8 mouse cellular contexts compared by ENCODE assay signal in genomic region chr12:84589825-84590761, GRCm38 (mm10). TPM values are rescaled to one million over a fixed set of nuclear protein-coding genes. Genes with fewer than 3 reads are reported as not detected.
DNase-seq lines count a peak whose midpoint lies in the region; ATAC-seq lines count a peak whose summit lies in the region.

No protein-coding gene starts in this region.

- peak; percentile 89 for DNase-seq in R1 (ENCODE audit: low read depth, low spot score)
- peak; percentile 99 for DNase-seq in cerebellum, postnatal 25 days
- DNase-seq in frontal cortex, postnatal 36 days (ENCODE audit: low spot score in 2 of 2), result peak; percentile 96 to 97
- DNase-seq in left cerebral cortex, adult 11 months (ENCODE audit: low spot score), result peak; percentile 93
- DNase-seq in lung, postnatal 4 days, result peak; percentile 85 to 93
- DNase-seq in retina, postnatal 7 days (ENCODE audit: low read depth, low spot score), result peak; percentile 90
- peak; percentile 88 for DNase-seq in urinary bladder, adult 2 months (ENCODE audit: low spot score)

- no peaks in the 10 kb centered on the region for H3K36me3 ChIP-seq in hindbrain, embryonic 15.5 days

- under 1% methylated on average over 54 of the region's 54 CpGs for WGBS in hindbrain, embryonic 15.5 days

- no peaks in the 10 kb centered on the region for H3K9me3 ChIP-seq in hindbrain, embryonic 15.5 days

- peaks cover 4% of the 10 kb centered on the region for H3K4me1 ChIP-seq in hindbrain, embryonic 15.5 days (replicated peaks)

- H3K27ac ChIP-seq in hindbrain, embryonic 15.5 days (replicated peaks), result peak overlapping the region; percentile 62

- peak overlapping the region; percentile 54 for H3K9ac ChIP-seq in hindbrain, embryonic 15.5 days

- peak overlapping the region; percentile 95 for H3K4me2 ChIP-seq in hindbrain, embryonic 15.5 days

- ATAC-seq in hindbrain, embryonic 15.5 days (ENCODE audit: low FRiP score, low read depth), result peak; percentile 64

- no peaks in the 10 kb centered on the region; the same call in 1 of the 2 replicates for H3K27me3 ChIP-seq in hindbrain, embryonic 15.5 days

- peak overlapping the region; percentile 51 for H3K4me3 ChIP-seq in hindbrain, embryonic 15.5 days

RNA-seq across cellular contexts. Expression of gene Vsx2, which starts 20.5 kb away (rescaled TPM):
- 3.6 TPM in 2 replicates for polyA plus RNA-seq in hindbrain, embryonic 15.5 days (2015; fragmentation: Nextera tagmentation; extraction: Ambion mirVana)
- 0.01 TPM in 1 of 2 replicates, not detected in the other for polyA plus RNA-seq in urinary bladder, adult 2 months (2012; rRNA removed)

RNA-seq across cellular contexts. Expression of gene Abcd4, which starts 27.1 kb away (rescaled TPM):
- polyA plus RNA-seq in hindbrain, embryonic 15.5 days (2015; fragmentation: Nextera tagmentation; extraction: Ambion mirVana), result 13.8 and 15.4 TPM in 2 replicates
- 31.0 and 39.8 TPM in 2 replicates for polyA plus RNA-seq in urinary bladder, adult 2 months (2012; rRNA removed)

RNA-seq across cellular contexts. Expression of gene Vrtn, which starts 50.7 kb away (rescaled TPM):
- 0.05 TPM in 1 of 2 replicates, not detected in the other for polyA plus RNA-seq in hindbrain, embryonic 15.5 days (2015; fragmentation: Nextera tagmentation; extraction: Ambion mirVana)
- polyA plus RNA-seq in urinary bladder, adult 2 months (2012; rRNA removed), result not detected in 2 replicates

Comparison
In these comparisons a context has a peak if more than half of its experiments do, and no peak if none do; other contexts are left out.
1. Peak in every context shown above with its lines: DNase-seq, ATAC-seq, H3K4me3 ChIP-seq and H3K27ac ChIP-seq.